Mouse (Mus musculus): Measurements from ENCODE around the gene Arvcf.

GRCm38 (mm10) chr16:18345243-18345642 is 2.7 kb upstream of the Arvcf start:
- TF ChIP-seq CTCF (IDR thresholded peaks at IDR 0.05; ENCODE audit: low read depth, low read length): peak; percentile 54; the same call in 1 of the 2 replicates
- TF ChIP-seq POLR2A (IDR thresholded peaks at IDR 0.05; ENCODE audit: borderline replicate concordance, low read depth, low read length): no peak
